Mouse (Mus musculus): ENCODE data around the gene F2r. TPM values are rescaled to one million over a fixed set of nuclear protein-coding genes. Genes with fewer than 3 reads are reported as not detected.

The F2r gene
- polyA plus RNA-seq, 1 experiment = 42.2 TPM

- Histone ChIP-seq H3K27me3 (replicated peaks; ENCODE audit: control insufficient read depth, insufficient read depth, low read length) (no peaks in the 10 kb centered on the region), H3K36me3 (ENCODE audit: control insufficient read depth, insufficient read depth, low read length) (no peaks in the 10 kb centered on the region), H3K4me1 (ENCODE audit: control insufficient read depth, insufficient read depth, low read length) (no peaks in the 10 kb centered on the region), H3K4me3 (ENCODE audit: insufficient read depth, low read depth, low read length) (no peak overlapping the region), H3K27ac (ENCODE audit: insufficient read depth, low read depth, low read length) (no peak overlapping the region)
- no peak for DNase-seq
- TF ChIP-seq POLR2A (IDR thresholded peaks at IDR 0.05; ENCODE audit: low read depth, low read length) (no peak), CTCF (conservative IDR thresholded peaks at IDR 0.05; ENCODE audit: insufficient read depth, insufficient read length, low read depth, low read length) (no peak)
- WGBS = 80% methylated on average over 2 of the region's 2 CpGs
These were observed 9.2 kb downstream of the F2r start for GRCm38 (mm10) chr13:95609088-95609420.

GRCm38 (mm10) chr13:95608416-95609087 lies 9.7 kb downstream of the F2r start:
- Histone ChIP-seq H3K36me3 (ENCODE audit: control insufficient read depth, insufficient read depth, low read length) (no peaks in the 10 kb centered on the region), H3K27ac (ENCODE audit: insufficient read depth, low read depth, low read length) (no peak overlapping the region), H3K4me1 (ENCODE audit: control insufficient read depth, insufficient read depth, low read length) (no peaks in the 10 kb centered on the region), H3K27me3 (replicated peaks; ENCODE audit: control insufficient read depth, insufficient read depth, low read length) (no peaks in the 10 kb centered on the region), H3K4me3 (ENCODE audit: insufficient read depth, low read depth, low read length) (no peak overlapping the region)
- DNase-seq = no peak
- TF ChIP-seq CTCF (conservative IDR thresholded peaks at IDR 0.05; ENCODE audit: insufficient read depth, insufficient read length, low read depth, low read length) (no peak), POLR2A (IDR thresholded peaks at IDR 0.05; ENCODE audit: low read depth, low read length) (no peak)
- 71% methylated on average over 6 of the region's 6 CpGs for WGBS

GRCm38 (mm10) chr13:95607019-95607418 lies 11.3 kb downstream of the F2r start:
- DNase-seq = no peak
- Histone ChIP-seq H3K27ac (ENCODE audit: insufficient read depth, low read depth, low read length) (no peak overlapping the region), H3K4me3 (ENCODE audit: insufficient read depth, low read depth, low read length) (no peak overlapping the region), H3K27me3 (replicated peaks; ENCODE audit: control insufficient read depth, insufficient read depth, low read length) (no peaks in the 10 kb centered on the region), H3K4me1 (ENCODE audit: control insufficient read depth, insufficient read depth, low read length) (no peaks in the 10 kb centered on the region), H3K36me3 (ENCODE audit: control insufficient read depth, insufficient read depth, low read length) (no peaks in the 10 kb centered on the region)
- WGBS = 93% methylated on average over 8 of the region's 8 CpGs
- TF ChIP-seq POLR2A (IDR thresholded peaks at IDR 0.05; ENCODE audit: low read depth, low read length) (no peak), CTCF (conservative IDR thresholded peaks at IDR 0.05; ENCODE audit: insufficient read depth, insufficient read length, low read depth, low read length) (no peak)

GRCm38 (mm10) chr13:95604288-95604687 lies 14.0 kb downstream of the F2r start:
- no peaks in the 10 kb centered on the region for H3K36me3 ChIP-seq (ENCODE audit: control insufficient read depth, insufficient read depth, low read length)
- DNase-seq = no peak
- no peak overlapping the region for H3K4me3 ChIP-seq (ENCODE audit: insufficient read depth, low read depth, low read length)
- WGBS = 96% methylated on average over 25 of the region's 25 CpGs
- TF ChIP-seq CTCF (conservative IDR thresholded peaks at IDR 0.05; ENCODE audit: insufficient read depth, insufficient read length, low read depth, low read length) = no peak
- no peak for TF ChIP-seq POLR2A (IDR thresholded peaks at IDR 0.05; ENCODE audit: low read depth, low read length)
- no peak overlapping the region for H3K27ac ChIP-seq (ENCODE audit: insufficient read depth, low read depth, low read length)
- H3K27me3 ChIP-seq (replicated peaks; ENCODE audit: control insufficient read depth, insufficient read depth, low read length) = no peaks in the 10 kb centered on the region
- no peaks in the 10 kb centered on the region for H3K4me1 ChIP-seq (ENCODE audit: control insufficient read depth, insufficient read depth, low read length)

- DNase-seq = no peak
- no peaks in the 10 kb centered on the region for H3K4me1 ChIP-seq (ENCODE audit: control insufficient read depth, insufficient read depth, low read length)
- no peak overlapping the region for H3K4me3 ChIP-seq (ENCODE audit: insufficient read depth, low read depth, low read length)
- no peaks in the 10 kb centered on the region for H3K27me3 ChIP-seq (replicated peaks; ENCODE audit: control insufficient read depth, insufficient read depth, low read length)
- no peak overlapping the region for H3K27ac ChIP-seq (ENCODE audit: insufficient read depth, low read depth, low read length)
- no peaks in the 10 kb centered on the region for H3K36me3 ChIP-seq (ENCODE audit: control insufficient read depth, insufficient read depth, low read length)
- no peak for TF ChIP-seq CTCF (conservative IDR thresholded peaks at IDR 0.05; ENCODE audit: insufficient read depth, insufficient read length, low read depth, low read length)
- TF ChIP-seq POLR2A (IDR thresholded peaks at IDR 0.05; ENCODE audit: low read depth, low read length) = no peak
- WGBS = 64% methylated on average over 3 of the region's 3 CpGs
These were observed 18.4 kb downstream of the F2r start for GRCm38 (mm10) chr13:95599833-95600359.

GRCm38 (mm10) chr13:95598232-95598920 lies 19.9 kb downstream of the F2r start:
- WGBS = 86% methylated on average over 18 of the region's 18 CpGs
- H3K27me3 ChIP-seq (replicated peaks; ENCODE audit: control insufficient read depth, insufficient read depth, low read length) = no peaks in the 10 kb centered on the region
- no peak overlapping the region for H3K27ac ChIP-seq (ENCODE audit: insufficient read depth, low read depth, low read length)
- no peak for TF ChIP-seq CTCF (conservative IDR thresholded peaks at IDR 0.05; ENCODE audit: insufficient read depth, insufficient read length, low read depth, low read length)
- no peak for TF ChIP-seq POLR2A (IDR thresholded peaks at IDR 0.05; ENCODE audit: low read depth, low read length)
- H3K4me1 ChIP-seq (ENCODE audit: control insufficient read depth, insufficient read depth, low read length) = no peaks in the 10 kb centered on the region
- DNase-seq = no peak
- H3K36me3 ChIP-seq (ENCODE audit: control insufficient read depth, insufficient read depth, low read length) = no peaks in the 10 kb centered on the region
- no peak overlapping the region for H3K4me3 ChIP-seq (ENCODE audit: insufficient read depth, low read depth, low read length)

GRCm38 (mm10) chr13:95597578-95597977 lies 20.7 kb downstream of the F2r start:
- H3K4me1 ChIP-seq (ENCODE audit: control insufficient read depth, insufficient read depth, low read length) = no peaks in the 10 kb centered on the region
- no peak for DNase-seq
- 90% methylated on average over 10 of the region's 10 CpGs for WGBS
- H3K36me3 ChIP-seq (ENCODE audit: control insufficient read depth, insufficient read depth, low read length) = no peaks in the 10 kb centered on the region
- no peaks in the 10 kb centered on the region for H3K27me3 ChIP-seq (replicated peaks; ENCODE audit: control insufficient read depth, insufficient read depth, low read length)
- TF ChIP-seq CTCF (conservative IDR thresholded peaks at IDR 0.05; ENCODE audit: insufficient read depth, insufficient read length, low read depth, low read length) (no peak), POLR2A (IDR thresholded peaks at IDR 0.05; ENCODE audit: low read depth, low read length) (no peak)
- no peak overlapping the region for H3K4me3 ChIP-seq (ENCODE audit: insufficient read depth, low read depth, low read length)
- H3K27ac ChIP-seq (ENCODE audit: insufficient read depth, low read depth, low read length) = no peak overlapping the region

Data from kidney, adult 2 months (tissue).